Mouse (Mus musculus) CD4-positive, CD25-positive, alpha-beta regulatory T cell, adult 9 weeks (primary cell): ENCODE measurements around the gene Cnot10. TPM values are rescaled to one million over a fixed set of nuclear protein-coding genes. Genes with fewer than 3 reads are reported as not detected.

Experiments
- polyA plus RNA-seq: library from polyadenylated mRNA; unstranded; fragments of 100-300 nt; shearing (Covaris generic); gene quantifications from one replicate; pipeline ENCODE4 v1.2.1, GENCODE M21; 2017

Cnot10 gene
- 66.0 TPM for polyA plus RNA-seq

GRCm38 (mm10) chr9:114639839-114640646 is at the start of gene Cnot10:
Gene Cnot10, minus strand, starts transcription at chr9:114640184.

DNA sequence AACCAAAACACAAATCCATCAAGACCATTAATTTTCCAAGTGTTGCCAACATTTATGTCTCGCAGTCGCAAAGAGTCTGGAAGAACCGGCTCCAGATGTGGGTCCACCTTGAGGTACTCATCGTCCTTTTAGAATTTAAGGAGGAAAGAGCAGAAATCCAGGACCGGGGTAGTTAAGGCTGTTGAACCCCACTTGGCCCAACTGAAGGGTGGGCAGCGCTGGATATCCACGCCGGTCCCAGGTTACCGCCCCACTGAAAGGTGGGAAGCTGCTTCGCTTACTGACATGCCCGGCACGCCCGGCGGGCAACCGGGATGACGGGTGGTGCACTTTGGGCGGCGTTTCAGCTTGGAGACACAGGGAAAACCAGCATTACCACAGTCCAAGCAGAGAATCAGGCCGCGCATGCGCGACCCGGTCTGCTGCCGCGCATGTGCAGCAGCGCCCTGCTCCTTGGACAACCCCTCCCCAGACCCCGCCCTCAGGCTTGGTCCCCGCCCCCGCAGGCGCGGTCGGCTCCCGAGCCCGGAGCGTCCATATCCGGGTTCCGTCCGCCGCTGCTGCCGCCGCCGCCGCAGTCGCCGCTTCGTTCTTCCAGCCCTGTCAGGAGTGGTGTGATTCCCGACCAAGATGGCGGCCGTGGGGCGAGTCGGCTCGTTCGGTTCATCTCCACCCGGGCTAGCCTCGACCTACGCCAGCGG is 48.4 kb upstream of the Cnot10 start, which contains the start of gene Dync1li1:
Gene Dync1li1, plus strand, starts transcription at position 539 of the 701 bp plus-strand sequence.

DNA sequence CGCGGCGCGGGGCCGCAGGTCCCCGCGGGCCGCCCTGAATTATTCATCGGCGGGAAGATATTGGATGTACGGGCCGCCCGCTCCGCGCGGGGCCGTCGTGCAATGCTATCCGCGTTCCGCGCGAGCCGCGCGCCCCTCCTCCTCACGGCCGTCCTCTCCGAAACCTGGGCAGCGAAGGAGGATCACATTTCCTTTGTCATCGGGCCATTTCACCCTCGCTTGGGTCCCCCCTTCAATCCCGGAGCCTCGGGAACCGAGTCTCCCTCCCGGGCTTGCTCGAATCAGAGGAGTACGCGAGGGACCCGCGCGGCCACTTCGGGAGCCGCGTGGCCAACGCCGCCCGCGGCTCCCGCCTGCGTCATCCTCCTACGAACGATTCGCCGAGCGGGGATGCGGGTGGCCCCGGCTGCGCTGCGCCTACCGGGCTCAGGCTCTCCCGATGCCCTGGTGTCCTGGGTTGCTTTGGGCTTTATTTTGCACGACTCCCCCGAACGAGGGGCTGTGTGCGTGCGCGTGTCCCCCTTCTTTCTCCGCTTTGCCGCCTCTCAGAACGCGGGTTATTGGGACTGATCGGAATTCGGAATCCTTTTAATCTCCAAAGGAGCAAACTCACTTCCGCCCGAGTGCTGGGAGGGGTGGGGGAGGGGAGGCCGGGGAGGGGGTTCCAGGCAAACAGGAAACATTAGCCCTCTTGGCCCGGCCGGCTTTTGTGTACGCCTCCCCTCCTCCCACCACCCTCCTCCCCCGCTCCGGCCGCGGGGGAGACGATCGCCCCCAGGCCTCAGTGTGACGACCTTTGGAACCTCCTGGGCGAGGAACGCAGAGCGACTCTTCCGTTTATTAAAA is 76.0 kb downstream of the Cnot10 start, which contains the start of gene Trim71:
Gene Trim71, minus strand, starts transcription at position 609 of the 846 bp plus-strand sequence.

Other genes with a start within 250 kb of the Cnot10 start
- gene Crtap, start 249.5 kb downstream of the Cnot10 start, polyA plus RNA-seq, result 2.0 TPM
- gene Glb1, start 239.1 kb downstream of the Cnot10 start, polyA plus RNA-seq, result 55.3 TPM
- 32.1 TPM for gene Tmppe, start 239.1 kb downstream of the Cnot10 start, polyA plus RNA-seq
- gene Ccr4, start 135.3 kb downstream of the Cnot10 start, polyA plus RNA-seq, result 37.7 TPM
- not detected for gene C130032M10Rik, start 124.5 kb downstream of the Cnot10 start, polyA plus RNA-seq
- gene Trim71, start 75.8 kb downstream of the Cnot10 start, polyA plus RNA-seq, result 0.02 TPM
- 43.7 TPM for gene Dync1li1, start 48.6 kb upstream of the Cnot10 start, polyA plus RNA-seq
- gene Cmtm6, start 90.9 kb upstream of the Cnot10 start, polyA plus RNA-seq, result 247 TPM
- gene Cmtm7, start 141.7 kb upstream of the Cnot10 start, polyA plus RNA-seq, result 80.5 TPM
- 0.43 TPM for gene Cmtm8, start 204.0 kb upstream of the Cnot10 start, polyA plus RNA-seq